Mouse (Mus musculus) WW6 (cell line): Measurements from ENCODE around the gene Frzb.
"Not testable (repeated sequence)": the region's sequence is repeated elsewhere in the genome, so short reads cannot be mapped to it uniquely, and the experiment has no call there.

Experiments
- DNase-seq: peaks from one replicate; pipeline ENCODE4 v3.0.0-alpha.2; 2013; ENCODE audit warnings: low read depth, low spot score

Frzb gene

GRCm38 (mm10) chr2:80447291-80447791, at the start of gene Frzb:
Gene Frzb (minus strand): TSS chr2:80447625.
- DNase-seq: peak; percentile 39

GRCm38 (mm10) chr2:80495304-80495703, 47.9 kb upstream of the Frzb start:
- DNase-seq: not testable (repeated sequence)

GRCm38 (mm10) chr2:80486851-80487250, 39.4 kb upstream of the Frzb start:
- DNase-seq: no peak

GRCm38 (mm10) chr2:80484951-80485350, 37.5 kb upstream of the Frzb start:
- no peak for DNase-seq

GRCm38 (mm10) chr2:80475831-80476230, 28.4 kb upstream of the Frzb start:
- DNase-seq: no peak

- DNase-seq: no peak
Observed at GRCm38 (mm10) chr2:80474247-80474796, 26.9 kb upstream of the Frzb start.

- no peak for DNase-seq
Observed at GRCm38 (mm10) chr2:80465991-80466821, 18.8 kb upstream of the Frzb start.

GRCm38 (mm10) chr2:80461827-80462226, 14.4 kb upstream of the Frzb start:
- no peak for DNase-seq

GRCm38 (mm10) chr2:80448231-80448630, 806 bp upstream of the Frzb start:
- peak; percentile 20 for DNase-seq

GRCm38 (mm10) chr2:80446308-80447151, 895 bp downstream of the Frzb start:
- DNase-seq: peak; percentile 20

- DNase-seq: no peak
Observed at GRCm38 (mm10) chr2:80445926-80446307, 1.5 kb downstream of the Frzb start.

GRCm38 (mm10) chr2:80445491-80445890, 1.9 kb downstream of the Frzb start:
- no peak for DNase-seq

- DNase-seq: no peak
Observed at GRCm38 (mm10) chr2:80444418-80445365, 2.7 kb downstream of the Frzb start.

- DNase-seq: no peak
Observed at GRCm38 (mm10) chr2:80443962-80444361, 3.5 kb downstream of the Frzb start.

GRCm38 (mm10) chr2:80441386-80441785, 6.0 kb downstream of the Frzb start:
- DNase-seq: no peak

GRCm38 (mm10) chr2:80438854-80439253, 8.6 kb downstream of the Frzb start:
- no peak for DNase-seq

- no peak for DNase-seq
Observed at GRCm38 (mm10) chr2:80437401-80437800, 10.0 kb downstream of the Frzb start.

GRCm38 (mm10) chr2:80434783-80435572, 12.4 kb downstream of the Frzb start:
- DNase-seq: no peak

GRCm38 (mm10) chr2:80433254-80433876, 14.1 kb downstream of the Frzb start:
- DNase-seq: no peak
